Mouse (Mus musculus): ENCODE measurements around the gene Fndc3b.

The Fndc3b gene

DNA sequence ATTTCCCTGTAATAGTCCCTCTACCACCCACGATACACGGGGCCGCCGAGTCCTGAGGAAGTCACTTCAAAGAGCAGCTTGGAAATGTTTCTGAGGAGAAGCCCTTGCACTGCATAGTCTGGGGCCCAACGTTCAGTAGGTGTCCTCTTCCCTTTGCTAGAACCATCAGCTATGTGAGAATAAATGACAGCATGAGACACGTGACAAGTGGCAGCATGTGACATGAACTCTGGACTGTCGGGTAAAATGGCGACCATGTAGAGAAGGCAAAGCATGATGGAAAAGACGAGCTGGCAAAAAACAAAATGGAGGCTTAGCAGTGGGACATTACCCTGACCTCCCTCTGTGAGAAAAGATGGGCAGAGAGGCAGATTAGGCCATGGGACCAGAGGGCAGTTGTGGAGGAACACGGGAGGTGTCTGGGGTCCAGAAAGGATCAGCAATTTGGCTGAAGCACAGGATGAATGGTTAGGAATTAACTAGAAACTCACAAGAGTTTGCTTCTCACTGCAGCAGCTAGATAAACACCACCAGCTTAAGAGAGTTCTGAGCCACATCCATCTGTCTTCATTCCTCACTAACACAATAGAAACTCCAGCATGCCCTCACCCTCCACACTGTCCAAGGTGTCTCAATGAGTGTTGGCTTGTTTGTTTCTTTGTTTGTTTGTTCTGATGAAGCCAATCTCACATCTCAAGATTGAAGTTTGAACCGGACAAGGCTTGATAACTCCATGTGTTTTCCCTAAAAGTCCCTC, 118.2 kb downstream of the Fndc3b start:
- no peak for DNase-seq (ENCODE audit: low read depth)

DNA sequence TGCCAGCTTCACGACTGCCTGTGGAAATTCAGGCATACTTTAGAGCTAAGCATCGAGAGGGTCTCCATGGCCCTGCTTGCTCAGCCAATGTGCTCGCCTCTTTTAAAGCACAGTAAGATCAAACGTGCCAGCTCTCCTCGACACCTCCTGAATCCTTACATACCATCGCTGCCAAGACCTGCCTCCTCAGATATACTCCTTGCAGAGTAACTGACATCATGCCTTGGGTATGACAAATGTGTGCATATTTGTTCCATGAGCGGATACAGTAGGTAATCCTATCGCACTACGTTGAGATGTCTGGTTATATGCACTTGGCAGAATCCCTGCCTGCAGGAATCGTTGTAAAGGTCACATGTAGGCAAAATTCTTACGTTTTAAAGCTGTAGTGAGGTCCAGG, 120.3 kb downstream of the Fndc3b start:
- no peak for DNase-seq (ENCODE audit: low read depth)

- no peak for DNase-seq (ENCODE audit: low read depth)
Observed at GRCm38 (mm10) chr3:27589305-27589704, 121.8 kb downstream of the Fndc3b start.

- DNase-seq (ENCODE audit: low read depth), result no peak
Observed at GRCm38 (mm10) chr3:27588604-27589003, 122.5 kb downstream of the Fndc3b start.

- peak; percentile 42 for DNase-seq (ENCODE audit: low read depth)
Observed at GRCm38 (mm10) chr3:27584607-27585605, 126.2 kb downstream of the Fndc3b start.

DNA sequence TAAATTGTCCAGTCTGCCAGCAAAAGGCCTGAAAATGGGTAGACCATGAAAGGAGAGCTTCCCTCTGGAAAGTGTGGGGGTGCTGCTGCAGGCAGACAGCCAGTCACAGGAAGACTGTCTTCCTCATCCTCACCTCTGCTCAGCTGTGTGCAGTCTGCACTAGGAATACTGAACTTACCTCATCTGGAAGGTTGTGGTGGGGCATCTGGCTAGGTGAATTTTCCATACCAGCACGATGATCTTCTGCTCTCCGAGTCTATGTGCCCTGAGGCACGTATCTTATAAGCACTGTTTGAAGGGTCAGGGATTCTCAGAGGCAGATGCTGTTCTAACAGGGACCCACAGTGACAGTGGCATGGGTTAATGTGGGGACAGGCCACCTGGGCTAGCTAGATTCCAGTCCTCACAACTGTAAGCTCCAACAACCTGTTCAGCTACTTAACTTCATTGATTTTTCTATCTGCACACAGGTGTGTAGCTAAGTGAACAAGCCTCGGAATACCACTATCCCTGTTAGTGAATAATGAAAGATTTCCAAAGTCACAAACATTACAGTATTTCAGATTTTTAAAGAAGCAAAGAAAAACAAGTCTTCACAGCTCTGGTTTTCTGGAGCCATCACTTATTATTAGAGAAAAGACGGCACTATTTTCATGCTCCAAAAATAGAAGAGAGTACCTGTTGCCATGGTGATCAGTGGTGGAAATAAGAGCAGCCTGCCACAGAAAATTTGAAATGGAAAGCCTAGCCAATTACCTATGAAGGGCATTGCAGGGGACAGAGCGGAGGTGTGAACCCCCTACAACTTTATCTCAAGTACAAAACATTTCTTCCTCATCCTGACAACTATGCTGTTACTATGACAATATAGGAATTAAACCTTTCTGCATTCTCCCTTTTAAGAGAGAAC, 128.9 kb downstream of the Fndc3b start:
- DNase-seq (ENCODE audit: low read depth), result no peak

- DNase-seq (ENCODE audit: low read depth), result no peak
Observed at GRCm38 (mm10) chr3:27580956-27581355, 130.2 kb downstream of the Fndc3b start.

DNA sequence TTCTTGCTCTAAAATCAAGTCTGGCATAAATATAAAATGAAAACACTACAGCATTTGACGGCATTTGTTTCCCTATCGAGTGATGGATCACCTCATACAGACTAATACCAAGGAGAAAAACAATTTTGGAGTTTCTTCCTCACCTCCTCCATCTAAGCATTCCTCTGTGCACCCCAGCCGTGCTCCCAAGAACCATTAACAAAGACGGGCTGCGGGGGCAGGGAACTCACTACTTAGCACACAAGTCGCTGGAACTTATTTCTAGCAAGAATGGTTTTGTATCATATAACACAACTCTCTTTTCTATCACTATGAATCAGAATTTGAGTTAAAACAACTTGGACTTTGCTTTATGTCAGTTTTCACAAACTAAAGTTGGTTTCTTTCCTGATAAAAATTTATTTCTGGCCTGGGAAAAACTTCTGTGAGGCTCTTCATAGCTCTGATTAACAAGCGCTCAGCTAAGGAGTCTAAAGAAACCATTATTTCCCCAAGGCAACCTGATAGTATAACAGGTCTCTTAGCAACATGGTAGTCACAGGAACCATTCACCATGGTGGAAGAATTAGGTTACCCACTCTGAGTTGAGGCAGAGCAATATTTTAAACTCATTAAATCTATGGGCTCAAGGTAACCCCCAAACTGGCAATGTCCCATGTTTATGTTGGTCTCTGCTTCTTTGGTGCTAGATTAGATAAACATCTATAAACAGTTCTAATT, 131.1 kb downstream of the Fndc3b start:
- no peak for DNase-seq (ENCODE audit: low read depth)

- DNase-seq (ENCODE audit: low read depth), result peak; percentile 30
Observed at GRCm38 (mm10) chr3:27579229-27579628, 131.9 kb downstream of the Fndc3b start.

- no peak for DNase-seq (ENCODE audit: low read depth)
Observed at GRCm38 (mm10) chr3:27577349-27578025, 133.6 kb downstream of the Fndc3b start.

- DNase-seq (ENCODE audit: low read depth), result no peak
Observed at GRCm38 (mm10) chr3:27574241-27574640, 136.9 kb downstream of the Fndc3b start.

- DNase-seq (ENCODE audit: low read depth), result no peak
Observed at GRCm38 (mm10) chr3:27573458-27573857, 137.6 kb downstream of the Fndc3b start.

DNA sequence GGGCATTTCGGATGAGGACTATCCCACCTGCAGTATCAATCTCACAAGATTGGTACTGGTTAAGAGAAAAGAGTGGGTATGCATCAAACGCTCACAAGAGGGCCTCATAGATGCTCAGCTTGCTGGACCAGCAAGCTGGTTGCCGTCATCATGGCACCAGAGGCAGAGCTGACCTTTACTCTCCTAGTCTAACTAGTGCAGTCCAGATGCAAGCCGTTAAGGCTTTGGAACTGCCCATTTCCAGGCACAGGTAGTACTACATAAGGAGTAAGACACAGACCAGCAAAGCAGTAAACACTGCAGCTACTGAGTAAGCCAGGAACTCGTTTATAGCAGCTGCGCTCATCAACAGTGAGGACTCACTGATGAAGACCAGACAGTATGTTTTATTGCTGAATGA, 138.8 kb downstream of the Fndc3b start:
- no peak for DNase-seq (ENCODE audit: low read depth)

DNA sequence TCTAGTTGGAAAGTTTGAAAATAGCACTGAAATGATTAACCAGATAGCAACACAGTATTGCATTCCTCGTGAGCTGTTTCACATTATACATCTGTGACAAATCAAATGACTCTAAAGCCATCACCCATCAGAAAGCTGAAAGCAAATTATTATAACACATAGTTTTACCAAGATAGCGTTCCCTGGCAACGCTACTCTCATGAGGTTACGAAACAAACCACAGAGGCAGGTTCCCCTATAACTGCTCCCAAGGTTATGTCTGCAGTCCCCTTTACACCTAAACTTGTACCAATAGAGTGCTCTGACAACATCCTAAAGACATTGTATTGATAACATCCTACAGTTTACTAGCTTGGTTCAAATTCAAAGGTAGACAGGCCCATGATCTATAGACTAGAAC, 145.8 kb downstream of the Fndc3b start:
- no peak for DNase-seq (ENCODE audit: low read depth)

- DNase-seq (ENCODE audit: low read depth), result no peak
Observed at GRCm38 (mm10) chr3:27563047-27563624, 148.0 kb downstream of the Fndc3b start.

DNA sequence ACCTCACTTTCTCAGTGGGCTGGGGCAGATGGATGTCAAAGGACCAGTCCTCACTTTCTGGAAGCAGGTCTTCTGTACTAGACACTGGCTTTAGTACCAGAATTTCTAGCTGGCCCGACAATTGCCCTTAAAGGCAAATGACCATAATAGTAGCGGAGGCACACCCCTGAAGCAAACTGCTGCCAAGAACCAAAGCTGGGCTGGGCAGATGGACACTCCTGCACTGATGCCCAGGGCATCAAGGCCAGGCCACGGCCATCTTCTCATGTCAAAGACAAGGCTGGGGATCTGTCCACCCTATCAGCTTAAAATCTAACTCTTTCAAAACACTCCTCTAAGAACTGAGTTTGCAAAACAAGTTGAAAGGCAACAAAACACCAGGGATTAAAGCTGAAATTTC, 148.6 kb downstream of the Fndc3b start:
- no peak for DNase-seq (ENCODE audit: low read depth)

GRCm38 (mm10) chr3:27561921-27562320, 149.2 kb downstream of the Fndc3b start:
- DNase-seq (ENCODE audit: low read depth), result no peak

- no peak for DNase-seq (ENCODE audit: low read depth)
Observed at GRCm38 (mm10) chr3:27559316-27559715, 151.8 kb downstream of the Fndc3b start.

DNA sequence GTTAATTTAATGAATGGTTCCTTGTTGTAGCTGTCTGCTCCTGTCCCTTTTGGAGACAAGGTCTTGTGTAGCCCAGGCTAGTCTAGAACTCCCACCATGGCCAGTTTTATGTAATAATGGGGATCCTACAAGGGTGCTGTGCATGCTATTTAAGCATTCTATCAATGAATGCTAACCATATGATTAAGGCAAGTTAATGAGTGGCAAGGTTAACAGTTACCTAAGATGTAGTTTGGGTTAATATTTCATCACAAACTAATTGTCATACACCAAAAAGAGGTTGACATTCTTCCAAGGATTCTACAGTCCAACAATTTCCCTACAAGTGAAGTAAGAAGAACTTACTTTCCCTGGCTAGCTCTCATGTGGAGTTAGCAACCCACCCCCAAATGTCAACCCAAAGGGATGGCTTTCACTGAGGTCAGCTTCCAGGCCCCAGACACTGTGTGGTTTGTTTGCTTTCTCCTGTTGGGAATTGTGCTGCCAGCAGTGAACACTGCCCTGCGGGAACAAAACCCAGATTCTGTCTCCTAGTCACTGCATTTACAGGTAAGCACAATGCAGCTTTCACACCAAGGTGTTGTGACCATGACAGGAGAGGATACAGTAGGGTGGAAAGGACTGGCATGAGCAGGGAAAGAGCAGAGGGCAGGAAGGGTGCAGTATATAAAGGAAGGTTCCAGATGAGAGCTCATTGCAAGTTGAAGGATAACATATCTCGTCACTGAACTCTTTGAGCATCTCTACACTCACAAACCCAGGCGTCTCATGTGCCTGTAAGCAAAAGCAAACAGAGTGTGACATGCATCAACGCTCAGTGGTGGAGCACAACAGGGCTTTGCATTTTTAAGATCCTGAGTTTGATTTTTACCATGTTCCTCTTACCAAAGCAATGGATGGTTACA, 153.8 kb downstream of the Fndc3b start:
- DNase-seq (ENCODE audit: low read depth), result no peak
